In the genomic region with DNA sequence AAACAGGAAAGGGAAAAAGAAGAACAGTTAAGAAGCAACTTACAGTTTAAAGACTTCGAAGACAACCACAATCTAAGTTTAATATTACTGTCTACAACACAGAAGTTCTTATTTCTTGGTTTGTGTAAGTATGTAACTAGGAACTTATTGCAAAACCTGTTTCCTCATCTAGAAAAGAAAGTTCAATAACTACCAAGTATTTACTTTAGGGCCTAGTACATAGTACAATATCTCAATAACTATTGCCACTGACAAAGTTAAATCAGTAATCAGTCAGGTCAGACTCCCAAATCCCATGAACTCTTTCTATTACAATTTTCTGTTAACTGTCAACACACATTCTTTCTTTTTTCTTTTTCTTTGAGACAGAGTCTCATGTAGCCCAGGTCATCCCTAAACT, we compare ENCODE assay signal across 28 mouse cellular contexts. TPM values are rescaled to one million over a fixed set of nuclear protein-coding genes. Genes with fewer than 3 reads are reported as not detected.
DNase-seq lines count a peak whose midpoint lies in the region; ATAC-seq and TF ChIP-seq lines count a peak whose summit lies in the region.
"Had no signal": no experiment of that assay in that cellular context is flagged by ENCODE, and none has a peak within 500 bp of the region (broad histone marks: within the 10 kb centered on the region; RNA-seq: fewer than 3 reads in every experiment).

No protein-coding gene starts in this region.

- H3K27me3 ChIP-seq in intestine, embryonic 14.5 days (replicated peaks; ENCODE audit: control insufficient read depth, insufficient read depth, low read length), result no peaks in the 10 kb centered on the region
- H3K27me3 ChIP-seq in intestine, embryonic 15.5 days (replicated peaks), result no peaks in the 10 kb centered on the region
- no peaks in the 10 kb centered on the region for H3K27me3 ChIP-seq in liver, embryonic 12.5 days (replicated peaks)
- no peaks in the 10 kb centered on the region for H3K27me3 ChIP-seq in liver, postnatal 0 days (ENCODE audit: insufficient read depth, low read length)
- H3K27me3 ChIP-seq: embryonic facial prominence, embryonic 15.5 days; limb, embryonic 15.5 days; stomach, embryonic 15.5 days had no signal

- TF ChIP-seq POLR2A in bone marrow macrophage, adult 2 months (IDR thresholded peaks at IDR 0.05; ENCODE audit: borderline replicate concordance, low read depth, low read length), result no peak

- no peak for TF ChIP-seq EP300 in liver, postnatal 0 days (IDR thresholded peaks at IDR 0.05; ENCODE audit: low read depth)

- H3K4me3 ChIP-seq in intestine, embryonic 14.5 days (ENCODE audit: low read depth, low read length), result no peak overlapping the region
- no peak overlapping the region for H3K4me3 ChIP-seq in intestine, embryonic 15.5 days (replicated peaks)
- H3K4me3 ChIP-seq in bone marrow macrophage, adult 2 months (ENCODE audit: insufficient read depth, low read length), result no peak overlapping the region
- no peak overlapping the region for H3K4me3 ChIP-seq in liver, embryonic 12.5 days
- H3K4me3 ChIP-seq in liver, postnatal 0 days (ENCODE audit: low read depth, low read length), result no peak overlapping the region
- H3K4me3 ChIP-seq: embryonic facial prominence, embryonic 10.5 days; embryonic facial prominence, embryonic 15.5 days; forebrain, embryonic 12.5 days; limb, embryonic 10.5 days; limb, embryonic 15.5 days; midbrain, embryonic 13.5 days; stomach, embryonic 15.5 days had no signal

- TF ChIP-seq CTCF in bone marrow macrophage, adult 2 months (IDR thresholded peaks at IDR 0.05; ENCODE audit: low read depth, low read length), result no peak
- no peak for TF ChIP-seq CTCF in liver, postnatal 0 days (IDR thresholded peaks at IDR 0.05; ENCODE audit: low read depth)

- ATAC-seq in intestine, embryonic 14.5 days (replicated peaks; ENCODE audit: low FRiP score, low TSS enrichment, low read depth), result no peak
- ATAC-seq in intestine, embryonic 15.5 days, result no peak
- ATAC-seq in liver, embryonic 12.5 days, result no peak
- no peak for ATAC-seq in liver, postnatal 0 days
- ATAC-seq: hindbrain, embryonic 16.5 days; midbrain, embryonic 13.5 days had no signal

- WGBS in intestine, embryonic 14.5 days, result 92% methylated on average over 1 of the region's 1 CpGs
- 79% methylated on average over 1 of the region's 1 CpGs for WGBS in intestine, embryonic 15.5 days
- 95% methylated on average over 1 of the region's 1 CpGs for WGBS in liver, embryonic 12.5 days (ENCODE audit: insufficient replicate concordance)
- 71% methylated on average over 1 of the region's 1 CpGs for WGBS in liver, postnatal 0 days (ENCODE audit: insufficient replicate concordance)

- no peak for DNase-seq in intestine, embryonic 14.5 days (ENCODE audit: low spot score)
- no peak for DNase-seq in liver, postnatal 0 days
- DNase-seq in urinary bladder, postnatal 4 days (ENCODE audit: low spot score in 2 of 2), result no peak
- no peak for DNase-seq in cerebellum, postnatal 10 days
- DNase-seq in kidney, adult 9 months, result no peak
- DNase-seq: adrenal gland, postnatal 14 days; cerebellum, adult 11-12 months; cerebellum, postnatal 14 days; gastrocnemius, postnatal 10 days; heart, postnatal 14 days; kidney, adult 18-20 months; kidney, postnatal 4 days; layer of hippocampus, postnatal 36 days; right cerebral cortex, postnatal 25 days; thymus, postnatal 36 days had no signal

- peaks cover 29% of the 10 kb centered on the region for H3K36me3 ChIP-seq in intestine, embryonic 14.5 days (ENCODE audit: control insufficient read depth, insufficient read depth, low read length)
- no peaks in the 10 kb centered on the region for H3K36me3 ChIP-seq in intestine, embryonic 15.5 days
- peaks cover 47% of the 10 kb centered on the region for H3K36me3 ChIP-seq in liver, embryonic 12.5 days
- H3K36me3 ChIP-seq in liver, postnatal 0 days (replicated peaks; ENCODE audit: insufficient read depth, low read length), result peaks cover 29% of the 10 kb centered on the region
- H3K36me3 ChIP-seq: stomach, embryonic 15.5 days had no signal

- H3K4me2 ChIP-seq in intestine, embryonic 14.5 days (ENCODE audit: low read length), result 0 out of 2 replicates have a peak overlapping the region, but pooled peaks have one; percentile 8
- no peak overlapping the region for H3K4me2 ChIP-seq in intestine, embryonic 15.5 days (replicated peaks)
- peak overlapping the region; percentile 33; the same call in 1 of the 2 replicates for H3K4me2 ChIP-seq in liver, embryonic 12.5 days
- H3K4me2 ChIP-seq in liver, postnatal 0 days (ENCODE audit: low read depth, low read length), result peak overlapping the region; percentile 36; the same call in 1 of the 2 replicates
- H3K4me2 ChIP-seq: embryonic facial prominence, embryonic 15.5 days; forebrain, embryonic 12.5 days; limb, embryonic 15.5 days; midbrain, embryonic 13.5 days; stomach, embryonic 15.5 days had no signal

- no peak overlapping the region for H3K27ac ChIP-seq in intestine, embryonic 14.5 days (ENCODE audit: low read depth)
- H3K27ac ChIP-seq in intestine, embryonic 15.5 days, result no peak overlapping the region
- H3K27ac ChIP-seq in bone marrow macrophage, adult 2 months (ENCODE audit: insufficient read depth, low read depth, low read length), result 0 out of 2 replicates have a peak overlapping the region, but pooled peaks have one; percentile 24
- no peak overlapping the region for H3K27ac ChIP-seq in liver, embryonic 12.5 days
- H3K27ac ChIP-seq in liver, postnatal 0 days (ENCODE audit: low read depth), result peak overlapping the region; percentile 50
- H3K27ac ChIP-seq: embryonic facial prominence, embryonic 10.5 days; embryonic facial prominence, embryonic 15.5 days; forebrain, embryonic 12.5 days; kidney, postnatal 0 days; limb, embryonic 10.5 days; limb, embryonic 15.5 days; macrophage; midbrain, embryonic 13.5 days; stomach, embryonic 15.5 days had no signal

- no peaks in the 10 kb centered on the region for H3K9me3 ChIP-seq in intestine, embryonic 14.5 days (ENCODE audit: control insufficient read depth, low read length)
- no peaks in the 10 kb centered on the region for H3K9me3 ChIP-seq in intestine, embryonic 15.5 days
- no peaks in the 10 kb centered on the region for H3K9me3 ChIP-seq in liver, embryonic 12.5 days (replicated peaks)
- no peaks in the 10 kb centered on the region for H3K9me3 ChIP-seq in liver, postnatal 0 days (ENCODE audit: low read length)
- H3K9me3 ChIP-seq: embryonic facial prominence, embryonic 10.5 days; embryonic facial prominence, embryonic 15.5 days; forebrain, embryonic 12.5 days; limb, embryonic 10.5 days; limb, embryonic 15.5 days; midbrain, embryonic 13.5 days; stomach, embryonic 15.5 days had no signal

- no peak overlapping the region for H3K9ac ChIP-seq in intestine, embryonic 14.5 days (ENCODE audit: low read length)
- no peak overlapping the region for H3K9ac ChIP-seq in intestine, embryonic 15.5 days
- no peak overlapping the region for H3K9ac ChIP-seq in liver, embryonic 12.5 days
- no peak overlapping the region for H3K9ac ChIP-seq in liver, postnatal 0 days (replicated peaks)
- H3K9ac ChIP-seq: embryonic facial prominence, embryonic 15.5 days; forebrain, embryonic 12.5 days; limb, embryonic 15.5 days; midbrain, embryonic 13.5 days; stomach, embryonic 15.5 days had no signal

- H3K4me1 ChIP-seq in intestine, embryonic 14.5 days (replicated peaks; ENCODE audit: control insufficient read depth, insufficient read depth, low read length), result peaks cover 21% of the 10 kb centered on the region
- peaks cover 14% of the 10 kb centered on the region for H3K4me1 ChIP-seq in intestine, embryonic 15.5 days (replicated peaks)
- peaks cover 16% of the 10 kb centered on the region for H3K4me1 ChIP-seq in bone marrow macrophage, adult 2 months (ENCODE audit: control insufficient read depth, insufficient read depth, low read length)
- peaks cover 55% of the 10 kb centered on the region for H3K4me1 ChIP-seq in liver, embryonic 12.5 days
- H3K4me1 ChIP-seq in liver, postnatal 0 days (ENCODE audit: insufficient read depth), result peaks cover 34% of the 10 kb centered on the region

RNA-seq across cellular contexts. Expression of gene Atp13a3, which starts 20.2 kb away (rescaled TPM):
- polyA plus RNA-seq in intestine, embryonic 14.5 days (2014; fragmentation: Nextera tagmentation; extraction: Ambion mirVana), result 23.5 and 28.3 TPM in 2 replicates
- polyA plus RNA-seq in intestine, embryonic 15.5 days (2015; fragmentation: Nextera tagmentation; extraction: Ambion mirVana), result 18.9 and 21.4 TPM in 2 replicates
- 39.1 and 46.6 TPM in 2 replicates for polyA plus RNA-seq in bone marrow macrophage, adult 2 months (2012; ENCODE audit: insufficient read depth, insufficient read length, missing spikeins)
- polyA plus RNA-seq in liver, embryonic 12.5 days (2016; fragmentation: Nextera tagmentation; extraction: Ambion mirVana), result 17.7 and 18.5 TPM in 2 replicates
- 9.0 and 9.9 TPM in 2 replicates for polyA plus RNA-seq in liver, postnatal 0 days (2015; fragmentation: Nextera tagmentation; extraction: Ambion mirVana)

Comparison
In these comparisons a context has a peak if more than half of its experiments do, and no peak if none do; other contexts are left out.
1. H3K27ac ChIP-seq: peak in bone marrow macrophage, adult 2 months (single experiment) and liver, postnatal 0 days (single experiment); none in intestine, embryonic 14.5 days (single experiment), intestine, embryonic 15.5 days (single experiment) and liver, embryonic 12.5 days (single experiment).